Mouse (Mus musculus) 3134 (cell line): ENCODE measurements around the gene Bscl2.
A peak's percentile ranks its signal among the peaks of the same experiment; 100 is the strongest.
"Not testable (repeated sequence)": the region's sequence is repeated elsewhere in the genome, so short reads cannot be mapped to it uniquely, and the experiment has no call there.

Source experiments
- DNase-seq: peaks from one replicate; pipeline ENCODE4 v3.0.0-alpha.2; 2011; ENCODE audit warnings: low spot score; ENCODE audit not compliant: insufficient read length; ENCODE audit errors: extremely low read depth

Bscl2 gene

DNA sequence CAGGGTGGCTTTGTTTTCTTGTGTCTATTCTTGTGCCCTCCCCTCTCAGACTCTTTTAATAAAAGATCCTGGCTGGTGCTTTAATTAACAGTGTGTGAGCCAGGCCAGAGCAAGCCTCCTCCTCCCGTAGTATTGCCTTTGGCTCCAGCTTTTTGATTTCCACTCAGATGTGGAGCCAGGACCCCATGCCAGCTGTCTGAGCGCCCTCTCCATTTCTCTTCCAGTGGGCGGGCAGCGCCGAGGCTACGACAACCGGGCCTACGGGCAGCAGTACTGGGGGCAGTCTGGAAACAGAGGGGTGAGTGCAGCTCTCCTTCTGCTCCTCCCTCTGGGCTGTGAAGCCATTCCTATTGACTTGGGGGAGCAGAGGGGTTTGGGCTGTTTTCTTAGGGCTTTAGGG, 6.6 kb upstream of the Bscl2 start:
- no peak for DNase-seq

DNA sequence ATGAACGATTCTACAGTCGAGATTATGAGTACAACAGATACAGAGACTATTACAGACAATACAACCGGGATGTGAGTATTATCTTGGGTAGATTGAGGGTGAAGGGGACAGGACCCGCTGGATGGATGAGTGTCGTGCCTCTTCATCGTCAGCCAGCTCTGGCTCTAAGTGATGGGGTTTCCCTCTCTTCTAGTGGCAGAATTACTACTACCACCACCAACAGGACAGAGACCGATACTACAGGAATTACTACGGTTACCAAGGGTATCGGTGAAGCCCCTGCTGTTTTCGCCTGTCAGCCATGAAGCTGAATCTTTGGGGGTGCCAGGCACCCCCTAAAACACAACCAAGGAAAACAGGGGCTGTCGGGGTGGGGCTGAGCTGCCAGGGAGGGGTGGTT, 6.0 kb upstream of the Bscl2 start:
- no peak for DNase-seq

DNA sequence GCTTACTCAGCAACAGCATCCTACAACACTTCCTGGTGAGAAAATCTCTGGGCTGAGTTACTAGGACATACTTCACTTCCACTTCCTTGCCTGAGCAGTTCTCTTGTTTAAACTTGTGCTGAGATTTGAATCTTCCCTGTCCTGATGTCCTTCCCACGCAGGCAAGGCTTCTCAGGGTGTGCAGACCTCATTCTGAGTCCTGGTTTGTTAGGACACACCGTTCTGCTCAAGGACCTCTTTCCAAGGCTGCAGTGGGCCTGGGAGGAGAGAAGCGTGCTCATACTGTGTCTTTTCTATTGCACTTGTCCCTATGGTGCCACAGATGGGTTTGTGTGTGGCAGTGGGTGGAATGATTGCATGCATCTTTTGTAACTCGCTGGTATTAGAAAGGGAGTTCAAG, 4.3 kb upstream of the Bscl2 start:
- DNase-seq = no peak

DNA sequence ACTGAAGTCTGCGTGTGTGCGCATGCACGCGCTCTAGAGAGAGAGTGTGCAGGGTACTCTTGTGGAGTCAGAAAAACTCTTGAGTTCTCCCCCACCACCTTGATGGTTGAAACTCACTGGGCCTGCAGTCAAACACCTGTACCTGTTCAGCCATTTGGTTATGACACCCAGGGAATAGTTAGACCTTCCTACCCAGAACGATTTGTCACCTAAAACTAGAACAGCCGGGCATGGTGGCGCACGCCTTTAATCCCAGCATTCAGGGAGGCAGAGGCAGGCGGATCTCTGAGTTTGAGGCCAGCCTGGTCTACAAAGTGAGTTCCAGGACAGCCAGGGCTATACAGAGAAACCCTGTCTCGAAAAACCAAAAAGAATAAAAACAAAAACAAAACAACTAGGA, 940 bp upstream of the Bscl2 start:
- DNase-seq = not testable (repeated sequence)

DNA sequence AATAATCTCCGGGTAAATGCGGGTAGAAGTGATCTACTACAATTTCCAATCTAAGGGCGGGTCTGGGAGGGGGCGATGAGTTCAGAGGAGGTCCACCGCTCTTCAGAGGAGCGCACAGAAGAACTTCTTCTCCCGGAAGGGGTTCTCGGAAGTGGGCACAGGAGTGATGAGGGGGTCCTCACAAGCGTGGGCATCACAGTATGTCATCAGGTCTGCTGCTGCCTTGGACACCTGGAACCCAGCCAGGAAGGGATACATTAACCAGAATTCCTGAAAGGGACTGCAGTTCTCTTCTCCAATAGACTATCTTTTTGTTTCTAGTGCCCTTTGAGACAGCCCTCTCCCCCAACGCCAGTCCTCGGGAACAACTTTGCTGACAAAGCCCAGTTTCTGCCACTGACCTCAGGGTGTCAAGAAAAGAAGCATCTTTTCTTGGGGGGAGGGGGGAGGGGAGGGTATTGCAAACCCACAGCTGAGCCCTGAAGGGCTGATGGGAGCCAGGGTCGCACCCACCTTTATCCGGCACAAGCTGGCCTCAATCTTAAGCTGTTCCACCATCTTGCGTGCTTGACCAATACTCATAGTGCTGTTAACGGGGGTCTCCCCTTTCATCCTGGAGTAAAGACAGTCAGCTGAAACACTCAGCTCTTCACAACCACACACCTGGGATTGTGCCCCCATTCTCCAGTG, 919 bp downstream of the Bscl2 start:
- no peak for DNase-seq

DNA sequence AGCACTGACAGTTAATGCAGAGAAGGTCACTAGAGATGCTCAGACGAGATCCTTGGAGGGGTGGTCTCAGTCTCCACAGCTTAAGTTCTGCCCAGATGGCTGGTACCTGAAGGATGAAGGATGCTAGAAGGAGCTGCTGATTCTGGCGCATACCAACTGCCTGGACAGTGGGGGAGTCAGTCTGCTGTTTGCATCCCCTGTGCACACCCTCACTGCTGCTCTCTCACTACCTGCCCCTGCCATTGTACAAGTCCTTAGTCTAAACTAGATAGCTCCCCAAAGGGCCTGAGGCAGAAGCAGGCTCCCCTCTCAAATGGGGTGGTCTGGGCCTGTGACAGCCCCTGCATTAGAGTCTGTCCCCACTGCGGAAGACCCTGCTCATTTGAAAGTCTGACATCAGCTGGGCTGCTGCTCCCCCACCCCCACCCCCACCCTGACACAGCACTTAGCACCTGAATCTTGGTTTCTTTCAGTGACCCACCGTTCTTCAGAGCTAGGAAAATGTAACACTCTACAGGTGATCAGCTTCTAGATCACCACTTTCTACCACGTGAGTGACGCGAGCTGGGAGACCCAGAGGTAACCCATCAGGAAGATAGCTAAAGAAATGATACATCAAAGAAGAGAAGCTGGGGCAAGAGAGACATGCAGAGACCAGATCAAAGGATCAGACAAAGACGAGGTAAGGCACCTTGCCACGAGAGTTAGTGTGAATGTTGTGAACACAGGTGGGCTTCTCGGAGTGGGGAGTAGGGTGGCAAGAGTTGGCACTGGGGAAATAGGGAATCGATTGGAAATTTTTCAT, 2.0 kb downstream of the Bscl2 start, which contains the start of gene Gng3:
Gng3 (minus strand) TSS at position 92 of the 805 bp plus-strand sequence.
- DNase-seq = no peak

DNA sequence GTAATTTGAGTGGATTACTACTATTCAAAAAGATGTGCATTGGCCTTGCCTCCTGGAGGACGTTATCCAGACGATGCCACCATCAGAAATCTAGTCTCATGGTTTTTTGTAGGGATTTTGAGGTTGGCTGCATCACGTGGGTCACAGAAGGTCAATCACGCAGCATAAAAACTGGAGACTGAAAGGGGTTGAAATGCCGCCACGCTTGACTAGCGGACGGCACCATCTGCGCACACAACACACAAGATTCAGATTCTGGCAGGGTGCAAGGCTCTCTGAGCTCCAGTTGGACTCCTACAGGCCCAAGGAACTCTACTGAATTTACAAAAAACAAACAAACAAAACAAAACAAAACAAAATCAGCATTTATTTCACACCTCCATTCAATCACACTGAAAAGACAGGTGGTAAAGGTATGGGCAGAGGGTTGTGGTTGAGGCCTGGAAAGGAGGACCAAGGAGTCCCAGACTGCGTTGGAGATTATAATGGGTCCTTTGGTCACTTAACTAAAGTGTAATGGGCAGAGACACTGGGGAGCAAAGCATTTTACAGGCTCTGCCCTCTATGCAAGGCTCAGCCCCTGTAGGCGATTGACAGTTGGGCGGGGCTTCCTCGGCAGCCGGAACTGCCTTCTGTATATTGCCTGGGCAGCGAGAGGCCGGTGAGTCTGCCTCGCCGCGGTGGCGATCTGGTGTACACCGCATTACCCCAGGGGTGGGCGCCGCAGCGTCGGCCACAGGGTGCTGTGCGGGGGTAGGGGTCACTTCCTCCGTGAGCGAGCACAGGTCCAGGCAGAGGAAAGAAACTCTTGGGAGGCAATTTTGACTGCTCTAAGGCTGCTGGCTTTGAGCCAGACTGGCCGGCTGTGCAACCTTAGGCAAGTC, 2.9 kb downstream of the Bscl2 start:
- DNase-seq = peak; percentile 19

DNA sequence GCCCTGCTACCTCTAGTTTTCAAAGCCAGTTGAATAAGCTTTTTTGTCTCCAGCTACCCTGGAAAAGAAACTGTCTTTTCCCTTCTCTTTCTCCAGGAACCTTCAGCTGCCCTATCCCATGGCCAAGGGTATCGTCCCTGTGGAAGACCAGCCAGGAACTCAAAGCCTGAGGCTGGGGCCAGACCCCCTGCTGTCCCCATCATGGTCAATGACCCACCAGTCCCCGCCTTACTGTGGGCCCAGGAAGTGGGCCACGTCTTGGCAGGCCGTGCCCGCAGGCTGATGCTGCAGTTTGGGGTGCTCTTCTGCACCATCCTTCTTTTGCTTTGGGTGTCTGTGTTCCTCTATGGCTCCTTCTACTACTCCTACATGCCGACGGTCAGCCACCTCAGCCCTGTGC, 3.7 kb downstream of the Bscl2 start:
- no peak for DNase-seq

DNA sequence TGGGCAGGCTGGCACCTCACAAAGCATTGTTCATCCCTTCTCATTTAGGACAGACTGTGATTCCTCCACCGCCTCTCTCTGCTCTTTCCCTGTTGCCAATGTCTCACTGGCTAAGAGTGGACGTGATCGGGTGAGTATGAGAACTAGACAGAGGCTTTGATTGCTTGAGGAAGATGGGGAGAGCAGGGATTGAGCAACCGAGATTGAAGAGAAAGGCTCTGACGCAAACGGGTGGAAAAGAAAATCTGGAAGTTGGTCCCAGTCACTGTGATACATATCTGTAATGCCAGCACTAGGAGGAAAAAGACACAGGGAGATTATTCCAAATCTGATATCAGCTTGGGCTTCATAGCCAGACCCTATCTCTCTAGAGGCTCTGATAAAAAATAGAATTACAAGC, 5.7 kb downstream of the Bscl2 start:
- no peak for DNase-seq

DNA sequence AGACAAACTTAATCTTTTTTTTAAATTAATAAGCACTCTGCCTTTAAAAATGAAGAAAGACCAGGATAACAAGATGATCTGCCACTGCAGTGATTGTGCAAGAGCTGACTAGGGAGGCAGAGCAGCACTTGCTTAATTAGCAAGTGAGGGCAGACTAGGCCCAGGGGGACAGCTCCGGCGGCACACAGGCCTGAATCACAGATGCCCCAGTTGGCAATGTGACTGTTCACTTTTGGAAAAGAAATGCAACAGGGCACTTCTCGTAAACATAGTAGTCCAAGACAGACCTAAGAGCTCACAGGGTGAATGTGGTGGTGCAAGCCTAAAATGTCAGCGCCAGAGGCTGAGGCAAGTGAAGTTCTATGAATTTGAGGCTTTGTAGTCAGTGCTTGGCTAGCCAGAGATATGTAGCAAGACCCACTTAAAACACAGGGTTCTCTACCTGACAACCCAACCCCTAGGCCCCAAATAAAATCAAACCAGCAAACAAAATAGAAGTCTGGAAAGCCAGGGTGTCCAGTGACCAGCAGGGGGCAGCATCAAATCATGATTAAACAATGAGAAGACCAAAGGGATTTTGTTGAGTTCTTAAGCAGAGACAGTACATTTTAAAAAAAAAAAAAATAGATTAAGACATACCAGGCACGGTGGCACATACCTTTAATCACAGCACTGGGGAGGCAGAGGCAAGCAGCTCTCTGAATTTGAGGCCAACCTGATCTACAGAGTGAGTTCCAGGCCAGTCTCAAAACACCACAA, 7.3 kb downstream of the Bscl2 start:
- DNase-seq = no peak

DNA sequence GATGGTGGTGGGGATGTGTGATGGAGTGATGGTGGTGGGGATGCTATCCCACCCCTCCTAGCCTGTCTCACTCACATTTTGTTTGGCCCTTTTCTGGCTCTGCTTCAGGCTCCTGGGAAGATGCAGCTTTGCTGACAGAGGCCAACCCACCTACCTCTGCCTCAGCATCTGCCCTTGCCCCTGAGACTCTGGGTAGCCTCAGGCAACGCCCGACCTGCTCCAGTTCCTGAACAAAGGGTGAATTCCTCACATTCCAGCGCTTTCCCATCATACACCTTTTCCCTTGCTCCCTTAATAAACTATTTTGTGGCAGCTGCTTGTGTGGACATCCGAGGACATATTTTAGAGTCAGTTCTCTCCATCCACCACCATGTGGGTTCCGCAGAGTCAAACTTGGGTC, 11.1 kb downstream of the Bscl2 start:
- no peak for DNase-seq

DNA sequence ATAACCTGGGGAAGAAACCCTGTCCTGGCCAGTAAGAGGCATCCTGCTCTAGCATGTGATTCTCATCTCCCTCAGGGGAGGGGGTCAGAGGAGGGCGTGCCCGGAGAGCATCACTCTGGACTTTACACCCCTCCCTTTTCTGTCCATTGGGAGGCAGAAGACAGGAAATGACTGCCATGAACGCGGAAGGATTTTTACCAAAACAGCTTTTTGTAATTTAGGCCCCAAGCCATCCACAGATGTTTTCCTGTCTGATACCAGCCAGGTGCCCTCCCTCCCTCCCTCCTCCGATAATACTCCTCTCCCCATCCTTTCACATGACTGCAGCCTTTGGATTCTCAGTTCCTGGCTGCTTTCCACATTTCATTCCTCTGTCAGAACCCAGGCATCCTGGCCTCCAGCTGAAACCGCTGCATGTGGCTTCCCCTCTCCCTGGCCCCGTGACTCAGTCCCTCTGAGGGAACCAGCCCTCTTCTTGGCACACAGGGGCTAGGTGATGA, 13.2 kb downstream of the Bscl2 start, which contains the start of gene Lrrn4cl:
Lrrn4cl (plus strand) TSS at position 367 of the 500 bp plus-strand sequence.
- DNase-seq = peak; percentile 73

DNA sequence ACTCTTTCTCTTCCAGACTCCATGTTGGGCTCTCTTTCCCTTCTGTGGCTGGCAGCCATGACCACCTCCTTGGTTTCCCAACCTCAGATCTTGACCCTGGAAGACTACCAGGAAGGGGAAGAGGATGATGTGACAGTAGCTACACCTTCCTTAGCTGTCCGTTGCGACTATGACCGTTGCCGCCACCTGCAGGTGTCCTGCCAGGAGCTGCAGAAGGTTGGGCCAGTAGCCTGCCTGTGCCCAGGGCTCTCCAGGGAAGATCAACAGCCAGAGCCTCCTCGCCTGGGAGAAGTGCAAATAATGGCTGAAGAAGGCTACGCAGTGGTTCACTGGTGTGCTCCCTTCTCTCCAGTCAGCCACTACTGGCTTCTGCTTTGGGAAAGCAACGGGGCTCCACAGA, 14.4 kb downstream of the Bscl2 start:
- DNase-seq = no peak

DNA sequence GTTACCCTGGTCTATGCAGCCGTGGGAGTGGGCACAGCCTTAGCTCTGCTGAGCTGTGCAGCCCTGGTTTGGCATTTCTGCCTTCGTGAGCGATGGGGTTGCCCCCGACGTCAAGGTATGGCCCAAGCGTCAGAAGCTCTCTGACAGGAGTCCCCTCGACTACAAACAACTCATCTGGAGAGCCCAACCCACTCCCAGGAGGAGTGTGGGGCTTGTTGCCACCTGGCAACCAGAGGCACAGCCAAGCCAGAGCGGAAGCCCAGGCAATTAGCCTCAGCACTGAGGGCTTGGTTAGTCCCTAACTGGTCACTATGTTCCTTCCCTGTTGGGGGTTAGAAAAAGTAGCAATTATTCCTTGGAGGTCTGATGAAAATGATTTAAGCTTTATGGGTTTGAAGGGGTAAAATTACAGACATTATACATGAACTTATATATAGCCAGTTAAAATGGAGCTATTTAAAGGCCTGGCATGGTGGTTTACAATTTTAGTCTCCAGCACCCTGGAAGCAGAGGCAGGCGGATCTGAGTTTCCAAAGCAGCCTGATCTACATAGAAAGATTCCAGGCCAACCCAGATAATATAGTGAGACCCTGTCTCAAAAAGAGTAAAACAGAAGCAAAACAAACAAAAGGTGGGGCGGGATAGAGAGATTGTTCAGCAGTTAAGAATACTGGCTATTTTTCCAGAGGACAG, 15.1 kb downstream of the Bscl2 start:
- DNase-seq = no peak

DNA sequence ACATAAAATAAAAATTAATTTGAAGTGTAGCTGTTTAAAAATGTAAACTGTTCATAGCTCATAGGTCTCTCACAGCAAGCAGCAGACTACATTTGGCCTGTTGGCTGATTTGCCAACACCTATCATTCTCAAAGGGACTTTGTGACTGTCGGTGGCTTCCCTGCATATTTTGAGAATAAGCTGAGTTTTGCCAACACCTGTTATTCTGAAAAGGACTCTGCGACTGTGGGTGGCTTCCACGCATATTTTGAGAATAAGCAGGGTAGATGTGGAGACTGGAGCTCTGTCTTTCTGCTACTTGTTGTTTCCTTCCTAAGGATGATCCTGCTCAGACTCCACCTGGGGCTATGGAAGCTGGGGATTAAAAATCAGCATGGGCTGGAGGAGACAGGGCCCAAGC, 15.8 kb downstream of the Bscl2 start:
- DNase-seq = no peak

DNA sequence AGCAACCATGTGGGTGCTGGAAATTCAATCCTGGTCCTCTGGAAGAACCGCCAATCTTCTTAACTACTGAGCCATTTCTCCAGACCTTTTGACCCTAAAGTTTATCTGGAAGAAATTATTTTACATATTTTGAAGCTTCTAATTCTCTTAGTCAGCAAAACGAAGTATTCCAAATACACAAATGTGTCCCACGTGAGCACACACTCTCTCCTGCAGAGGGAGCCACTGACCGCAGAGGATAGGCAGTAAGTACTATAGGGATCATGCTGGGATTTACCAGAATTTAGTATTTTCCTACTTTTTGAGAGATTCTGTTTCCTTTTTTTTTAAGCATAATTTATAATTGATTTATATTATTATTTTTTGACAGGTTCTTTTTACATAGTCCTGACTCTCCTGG, 20.4 kb downstream of the Bscl2 start:
- DNase-seq = no peak

DNA sequence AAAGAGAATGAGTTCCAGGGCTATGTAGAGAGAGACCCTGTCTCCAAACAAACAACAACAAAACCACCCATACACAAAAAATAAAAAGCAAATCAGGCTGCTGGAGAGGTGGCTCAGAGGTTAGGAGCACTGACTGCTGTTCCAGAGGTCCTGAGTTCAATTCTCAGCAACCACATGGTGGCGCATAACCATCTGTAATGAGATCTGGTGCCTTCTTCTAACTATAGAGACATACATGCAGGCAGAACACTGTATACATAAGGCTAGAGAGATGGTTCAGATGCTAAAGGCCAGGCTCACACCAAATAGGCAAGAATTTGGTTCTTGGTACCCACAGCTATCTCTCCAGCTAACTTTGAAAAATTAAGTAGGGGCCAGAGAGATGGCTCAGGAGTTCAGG, 21.8 kb downstream of the Bscl2 start:
- no peak for DNase-seq

DNA sequence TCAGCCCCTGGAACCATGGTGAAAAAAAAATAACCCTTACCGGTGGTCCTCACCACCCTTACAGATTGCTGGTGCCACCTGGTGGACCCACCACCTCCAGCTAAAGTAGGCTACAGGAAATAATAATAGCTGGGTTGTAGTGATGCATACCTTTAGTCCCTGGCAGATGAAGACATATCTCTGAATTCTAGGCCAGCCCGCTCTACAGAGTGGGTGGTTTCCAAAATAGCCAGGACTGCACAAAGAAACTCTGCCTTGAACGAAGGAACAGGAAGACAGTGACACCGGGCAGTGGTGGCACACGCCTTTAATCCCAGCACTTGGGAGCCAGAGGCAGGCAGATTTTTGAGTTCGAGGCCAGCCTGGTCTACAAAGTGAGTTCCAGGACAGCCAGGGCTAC, 27.0 kb downstream of the Bscl2 start:
- DNase-seq = no peak

DNA sequence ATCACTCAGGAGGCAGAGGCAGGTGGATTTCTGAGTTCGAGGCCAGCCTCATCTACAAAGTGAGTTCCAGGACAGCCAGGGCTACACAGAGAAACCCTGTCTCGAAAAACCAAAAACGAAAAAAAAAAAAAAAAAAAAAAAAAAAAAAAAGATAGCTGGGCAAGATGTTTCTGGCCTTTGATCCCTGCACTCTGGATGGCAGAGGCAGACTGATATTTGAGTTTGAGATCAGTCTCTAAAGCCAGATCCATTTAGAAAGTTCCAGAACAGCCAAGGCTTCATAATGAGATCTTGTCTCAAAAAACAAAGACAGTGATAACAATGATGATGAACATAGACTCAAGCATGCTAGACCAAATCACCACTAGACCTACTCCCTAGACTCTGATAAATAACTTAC, 33.1 kb downstream of the Bscl2 start:
- DNase-seq = not testable (repeated sequence)

DNA sequence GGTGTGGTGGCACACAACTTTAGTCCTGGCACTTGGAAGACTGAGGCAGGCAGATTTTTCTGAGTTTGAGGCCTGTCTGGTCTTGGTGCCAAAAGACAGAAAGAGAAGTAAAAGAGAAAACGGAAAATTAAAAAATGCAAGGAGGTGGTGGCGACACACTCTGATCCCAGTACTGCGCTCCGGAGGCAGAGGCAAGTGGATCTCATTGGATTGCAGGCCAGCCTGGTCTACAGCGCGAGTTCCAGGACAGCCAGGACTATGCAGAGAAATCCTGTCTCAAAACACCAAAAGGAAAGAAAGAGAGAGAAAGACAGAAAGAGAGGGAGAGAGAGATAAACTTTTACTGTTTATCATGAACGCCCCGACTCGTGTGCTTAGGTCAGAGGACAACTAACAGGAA, 33.6 kb downstream of the Bscl2 start:
- no peak for DNase-seq
